Mouse (Mus musculus) heart, adult 2 months (tissue): ENCODE measurements around the gene Nudt17. TPM values are rescaled to one million over a fixed set of nuclear protein-coding genes. Genes with fewer than 3 reads are reported as not detected.

Source experiments
- DNase-seq, 2 experiments: peaks; one replicate each; pipeline ENCODE4 v3.0.0; 2021
- H3K27ac ChIP-seq: fragments of 200-600 bp; 2 replicates; pipeline ENCODE4 v1.8.1; 2022
- H3K27me3 ChIP-seq: fragments of 200-500 bp; 2 replicates; pipeline ENCODE4 v1.6.1; 2012; ENCODE audit warnings: mild to moderate bottlenecking, low read length, inconsistent platforms, mixed read lengths; ENCODE audit not compliant: control insufficient read depth, insufficient read depth
- H3K36me3 ChIP-seq: fragments of 200-500 bp; 2 replicates; pipeline ENCODE4 v1.6.1; 2012; ENCODE audit warnings: low read length, inconsistent platforms; ENCODE audit not compliant: control insufficient read depth, insufficient read depth
- H3K4me1 ChIP-seq: fragments of 200-500 bp; 2 replicates; pipeline ENCODE4 v1.6.1; 2011; ENCODE audit warnings: low read length; ENCODE audit not compliant: control insufficient read depth, insufficient read depth
- H3K4me3 ChIP-seq: fragments of 200-600 bp; 2 replicates; pipeline ENCODE4 v1.8.1; 2022
- H3K79me2 ChIP-seq: fragments of 200-500 bp; replicated peaks from 2 replicates; pipeline ENCODE4 v1.6.1; 2012; ENCODE audit warnings: mild to moderate bottlenecking, inconsistent platforms, low read length, moderate library complexity, mixed read lengths; ENCODE audit not compliant: control insufficient read depth, insufficient read depth
- H3K9ac ChIP-seq: fragments of 200-500 bp; 2 replicates; pipeline ENCODE4 v1.6.1; 2012; ENCODE audit warnings: low read depth, mild to moderate bottlenecking, control low read depth, inconsistent platforms, low read length, mixed read lengths
- CTCF ChIP-seq: fragments of 200-600 bp; IDR thresholded peaks from 2 replicates; pipeline ENCODE4 v1.8.1; 2022; ENCODE audit warnings: antibody characterized with exemption, mild to moderate bottlenecking, moderate library complexity
- EP300 ChIP-seq: fragments of 200-500 bp; IDR thresholded peaks from 2 replicates; pipeline ENCODE4 v1.6.1; 2011; ENCODE audit warnings: low read depth, low read length, control low read depth; ENCODE audit not compliant: insufficient read depth
- POLR2A ChIP-seq: fragments of 200-500 bp; IDR thresholded peaks from 2 replicates; pipeline ENCODE4 v1.6.1; 2011; ENCODE audit warnings: mild to moderate bottlenecking, low read depth, low read length, control low read depth; ENCODE audit not compliant: insufficient read depth
- WGBS: fragments of 180-500 bp; shearing (Covaris S2); methylation state at CpG from one replicate; pipeline ENCODE4 v1.1.7; 2018; 5-methylcytosine and 5-hydroxymethylcytosine counted together
- intact Hi-C: fragments of 180-260 bp; cut with DNase I; formaldehyde crosslinking; loops from one replicate; pipeline ENCODE4 v1.15.1; 2025
- polyA plus RNA-seq: library from polyadenylated mRNA; depleted of rRNA; stranded (reverse); fragments of >200 nt; gene quantifications from 2 replicates; pipeline ENCODE4 v1.2.3, GENCODE M21; 2012
- total RNA-seq, 2 experiments: library from RNA; stranded (reverse); gene quantifications; 2 replicates each; pipeline ENCODE4 v1.2.3; 2021

Nudt17 gene
- total and polyA plus RNA-seq, 3 experiments, result 2.6 to 4.8 (median 3.1) TPM

- H3K27ac ChIP-seq, result no peak overlapping the region
Measured at GRCm38 (mm10) chr3:96674442-96674841, 33.9 kb downstream of the Nudt17 start.

GRCm38 (mm10) chr3:96673514-96673913 is 34.8 kb downstream of the Nudt17 start:
- H3K4me1 ChIP-seq, result peaks cover 1% of the 10 kb centered on the region; the same call in 1 of the 2 replicates
- no peaks in the 10 kb centered on the region for H3K36me3 ChIP-seq
- no peak overlapping the region for H3K4me3 ChIP-seq
- intact Hi-C loops, result no loop called here
- H3K27me3 ChIP-seq, result no peaks in the 10 kb centered on the region
- H3K79me2 ChIP-seq, result no peaks in the 10 kb centered on the region
- DNase-seq, result no peak
- no peak for TF ChIP-seq POLR2A
- no peak for TF ChIP-seq CTCF
- no peak for TF ChIP-seq EP300
- no peak overlapping the region for H3K9ac ChIP-seq
- 77% methylated on average over 4 of the region's 4 CpGs for whole genome bisulfite sequencing
- H3K27ac ChIP-seq, result no peak overlapping the region

More at GRCm38 (mm10) chr3:96674442-96674841, 33.9 kb downstream of the Nudt17 start:
- no peaks in the 10 kb centered on the region for H3K27me3 ChIP-seq
- no peak for TF ChIP-seq EP300
- WGBS, result 62% methylated on average over 8 of the region's 8 CpGs
- H3K9ac ChIP-seq, result no peak overlapping the region
- H3K79me2 ChIP-seq, result no peaks in the 10 kb centered on the region
- H3K4me1 ChIP-seq, result peaks cover 1% of the 10 kb centered on the region; the same call in 1 of the 2 replicates
- no peak overlapping the region for H3K4me3 ChIP-seq
- no peaks in the 10 kb centered on the region for H3K36me3 ChIP-seq
- intact Hi-C loops, result no loop called here
- no peak for DNase-seq

- Histone ChIP-seq H3K9ac (no peak overlapping the region), H3K79me2 (no peaks in the 10 kb centered on the region), H3K4me3 (no peak overlapping the region), H3K36me3 (no peaks in the 10 kb centered on the region), H3K27ac (no peak overlapping the region), H3K27me3 (no peaks in the 10 kb centered on the region), H3K4me1 (peaks cover 1% of the 10 kb centered on the region; the same call in 1 of the 2 replicates)
- 97% methylated on average over 5 of the region's 5 CpGs for WGBS
- DNase-seq, result no peak
- TF ChIP-seq CTCF, result no peak
- TF ChIP-seq EP300, result no peak
- TF ChIP-seq POLR2A, result no peak
- intact Hi-C loops, result no loop called here
Measured at GRCm38 (mm10) chr3:96671519-96671918, 36.8 kb downstream of the Nudt17 start.

DNA sequence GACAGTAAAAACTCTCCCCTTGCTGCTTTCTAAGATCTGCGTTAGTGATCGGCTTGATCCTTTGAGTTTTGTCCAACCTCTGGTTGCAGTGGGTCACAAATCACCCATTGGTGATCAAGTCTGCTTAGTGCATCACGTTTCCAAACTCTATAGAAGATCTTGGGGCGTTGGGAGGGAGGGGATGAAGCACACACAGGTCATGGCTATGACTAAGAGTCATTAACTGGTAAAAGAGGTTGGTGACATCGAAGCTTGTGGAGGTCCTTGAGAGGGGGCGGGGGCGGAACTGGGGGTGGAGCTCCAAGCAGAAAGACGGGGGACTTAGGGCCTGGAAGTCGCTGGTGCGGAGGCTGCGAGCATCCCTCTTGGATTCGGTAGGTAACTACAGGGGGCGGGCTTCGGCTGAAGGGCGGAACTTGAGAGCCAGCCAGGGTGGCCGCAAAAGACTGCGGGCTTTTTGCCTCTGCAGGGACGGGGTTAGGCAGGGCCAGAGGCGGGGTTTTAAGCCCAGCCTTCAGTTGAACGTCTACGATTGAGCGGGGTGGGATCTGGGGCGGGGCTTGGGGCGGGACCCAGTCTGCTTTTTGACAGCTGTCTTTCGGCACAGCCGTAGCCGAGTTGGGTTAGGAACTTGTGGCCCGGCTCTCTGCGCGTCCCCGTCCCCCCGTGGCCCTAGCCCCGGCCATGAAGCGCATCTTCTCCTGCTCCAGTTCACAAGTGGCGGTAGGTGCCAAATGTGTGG is 38.5 kb downstream of the Nudt17 start, which contains the start of gene Ankrd35:
Gene Ankrd35 (plus strand): TSS at position 405 of the 742 bp plus-strand sequence.
- peaks cover 1% of the 10 kb centered on the region; the same call in 1 of the 2 replicates for H3K4me1 ChIP-seq
- peak within 1 kb of the TSS; percentile 58 for H3K9ac ChIP-seq
- WGBS, result 6% methylated on average over 35 of the region's 35 CpGs
- peak; percentile 82 to 87 for DNase-seq
- no peaks in the 10 kb centered on the region for H3K27me3 ChIP-seq
- intact Hi-C loops, result loop anchor here (5.0 kb wide), 1 partner anchor 37 kb away; the partner anchor contains the start of gene Nudt17
- H3K27ac ChIP-seq, result peak within 1 kb of the TSS; percentile 3
- H3K4me3 ChIP-seq, result peak within 1 kb of the TSS; percentile 53
- peak; percentile 53 for TF ChIP-seq CTCF
- no peak for TF ChIP-seq POLR2A
- no peak for TF ChIP-seq EP300
- H3K36me3 ChIP-seq, result no peaks in the 10 kb centered on the region
- no peaks in the 10 kb centered on the region for H3K79me2 ChIP-seq

DNA sequence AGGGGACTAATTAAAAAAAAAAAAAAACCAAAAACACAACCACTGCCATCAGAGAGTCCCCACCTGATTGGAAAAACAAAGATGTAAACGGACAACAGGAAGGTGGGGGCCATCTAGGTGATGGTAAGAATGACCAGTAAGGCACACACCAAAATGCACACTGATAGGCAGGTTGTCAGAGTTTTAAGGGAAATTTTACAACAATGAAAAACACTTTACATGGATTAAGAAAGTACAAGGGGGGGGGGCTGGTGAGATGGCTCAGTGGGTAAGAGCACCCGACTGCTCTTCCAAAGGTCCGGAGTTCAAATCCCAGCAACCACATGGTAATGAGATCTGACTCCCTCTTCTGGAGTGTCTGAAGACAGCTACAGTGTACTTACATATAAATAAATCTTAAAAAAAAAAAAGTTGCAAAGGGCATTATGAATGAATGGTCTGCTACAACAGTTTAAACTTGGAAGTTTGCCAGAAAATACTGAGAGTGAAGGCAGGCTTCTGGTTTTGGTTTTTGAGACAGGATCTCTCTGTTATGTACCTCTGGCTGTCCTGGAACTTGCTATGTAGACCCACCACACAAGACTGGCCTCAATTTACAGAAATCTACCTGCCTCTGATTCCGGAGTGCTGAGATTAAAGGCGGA is 39.8 kb downstream of the Nudt17 start:
- H3K9ac ChIP-seq, result no peak overlapping the region
- no peaks in the 10 kb centered on the region for H3K79me2 ChIP-seq
- H3K4me1 ChIP-seq, result peaks cover 3% of the 10 kb centered on the region; the same call in 1 of the 2 replicates
- TF ChIP-seq EP300 (no peak), CTCF (no peak), POLR2A (no peak)
- H3K27me3 ChIP-seq, result no peaks in the 10 kb centered on the region
- DNase-seq, result no peak
- H3K36me3 ChIP-seq, result no peaks in the 10 kb centered on the region
- intact Hi-C loops, result loop anchor here (5.0 kb wide), 1 partner anchor 39 kb away; the partner anchor contains the start of gene Nudt17
- H3K4me3 ChIP-seq, result no peak overlapping the region
- WGBS, result 88% methylated on average over 5 of the region's 5 CpGs
- no peak overlapping the region for H3K27ac ChIP-seq

DNA sequence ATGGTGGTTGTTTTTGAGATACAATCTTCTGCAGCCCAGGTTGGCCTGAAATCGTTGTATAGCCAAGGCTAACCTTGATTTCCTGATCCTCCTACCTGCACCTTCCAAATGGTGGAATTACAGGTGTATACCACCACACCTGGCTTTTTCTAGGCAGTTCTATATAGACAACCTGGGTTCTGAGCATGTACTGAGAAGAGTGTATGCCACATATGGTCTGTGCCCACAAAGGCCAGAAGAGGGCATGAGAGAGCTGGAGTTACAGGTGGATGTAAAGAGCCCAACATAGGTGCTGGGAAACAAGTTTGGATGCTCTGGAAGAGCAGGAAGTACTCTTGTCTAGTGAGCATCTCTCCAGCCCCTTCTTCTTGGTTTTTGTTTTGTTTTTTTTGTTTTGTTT is 41.0 kb downstream of the Nudt17 start:
- TF ChIP-seq POLR2A, result no peak
- peak; percentile 58 for TF ChIP-seq CTCF
- no peak for DNase-seq
- intact Hi-C loops, result loop anchor here (5.0 kb wide), 1 partner anchor 40 kb away; the partner anchor contains the start of gene Nudt17

More for the DNA sequence above, 41.0 kb downstream of the Nudt17 start:
- Histone ChIP-seq H3K36me3 (no peaks in the 10 kb centered on the region), H3K9ac (no peak overlapping the region), H3K4me1 (peaks cover 3% of the 10 kb centered on the region; the same call in 1 of the 2 replicates), H3K27me3 (no peaks in the 10 kb centered on the region), H3K27ac (no peak overlapping the region), H3K4me3 (no peak overlapping the region), H3K79me2 (no peaks in the 10 kb centered on the region)
- WGBS, result 52% methylated on average over 1 of the region's 1 CpGs
